Mouse (Mus musculus) megakaryocyte, embryonic 14.5 days (primary cell): ENCODE data around the gene Map3k3.

Source experiments
- FLI1 ChIP-seq: IDR thresholded peaks from 2 replicates; pipeline ENCODE4 v1.6.1; 2012; ENCODE audit warnings: low read length, inconsistent platforms, mixed read lengths
- GATA1 ChIP-seq: IDR thresholded peaks from 3 replicates; pipeline ENCODE4 v1.6.1; 2012; ENCODE audit warnings: mixed read lengths, low read length, inconsistent platforms, borderline replicate concordance

- TF ChIP-seq GATA1 (no peak), FLI1 (no peak)
These were observed 10.6 kb upstream of the Map3k3 start for GRCm38 (mm10) chr11:106073774-106074173.
